Mouse (Mus musculus) embryonic facial prominence, embryonic 10.5 days (tissue): ENCODE data around the gene Tgoln1. TPM values are rescaled to one million over a fixed set of nuclear protein-coding genes. Genes with fewer than 3 reads are reported as not detected.
A peak's percentile ranks its signal among the peaks of the same experiment; 100 is the strongest.

ENCODE experiments used
- DNase-seq: peaks from one replicate; pipeline ENCODE4 v3.0.0-alpha.2; 2017; ENCODE audit warnings: low spot score
- H3K27ac ChIP-seq: fragments of 300-500 bp; sonication (generic); replicated peaks from 2 replicates; pipeline ENCODE4 v1.5.1; 2016; ENCODE audit warnings: mild to moderate bottlenecking
- H3K27me3 ChIP-seq: fragments of 300-500 bp; sonication (generic); replicated peaks from 2 replicates; pipeline ENCODE4 v1.6.1; 2016; ENCODE audit warnings: low read depth, mild to moderate bottlenecking; ENCODE audit not compliant: poor library complexity, severe bottlenecking
- H3K36me3 ChIP-seq: fragments of 300-500 bp; sonication (generic); replicated peaks from 2 replicates; pipeline ENCODE4 v1.6.1; 2016; ENCODE audit warnings: mild to moderate bottlenecking, moderate library complexity
- H3K4me1 ChIP-seq: fragments of 300-500 bp; sonication (generic); 2 replicates; pipeline ENCODE4 v1.6.1; 2016
- H3K4me3 ChIP-seq: fragments of 300-500 bp; sonication (generic); 2 replicates; pipeline ENCODE4 v1.5.1; 2016; ENCODE audit warnings: mild to moderate bottlenecking, moderate library complexity
- H3K9me3 ChIP-seq: fragments of 300-500 bp; sonication (generic); 2 replicates; pipeline ENCODE4 v1.6.1; 2016; ENCODE audit warnings: mild to moderate bottlenecking
- WGBS: fragments of 180-500 bp; shearing (Covaris S2); methylation state at CpG from one replicate; pipeline ENCODE4 v1.1.7; 2016; 5-methylcytosine and 5-hydroxymethylcytosine counted together
- polyA plus RNA-seq: library from polyadenylated mRNA; unstranded; fragments of >200 nt; fragmentation: Nextera tagmentation; extraction: Ambion mirVana; gene quantifications from 2 replicates; pipeline ENCODE4 v1.2.1, GENCODE M21; 2016

Gene Tgoln1
- polyA plus RNA-seq, 1 experiment from 2014 or later = 26.2 TPM

DNA sequence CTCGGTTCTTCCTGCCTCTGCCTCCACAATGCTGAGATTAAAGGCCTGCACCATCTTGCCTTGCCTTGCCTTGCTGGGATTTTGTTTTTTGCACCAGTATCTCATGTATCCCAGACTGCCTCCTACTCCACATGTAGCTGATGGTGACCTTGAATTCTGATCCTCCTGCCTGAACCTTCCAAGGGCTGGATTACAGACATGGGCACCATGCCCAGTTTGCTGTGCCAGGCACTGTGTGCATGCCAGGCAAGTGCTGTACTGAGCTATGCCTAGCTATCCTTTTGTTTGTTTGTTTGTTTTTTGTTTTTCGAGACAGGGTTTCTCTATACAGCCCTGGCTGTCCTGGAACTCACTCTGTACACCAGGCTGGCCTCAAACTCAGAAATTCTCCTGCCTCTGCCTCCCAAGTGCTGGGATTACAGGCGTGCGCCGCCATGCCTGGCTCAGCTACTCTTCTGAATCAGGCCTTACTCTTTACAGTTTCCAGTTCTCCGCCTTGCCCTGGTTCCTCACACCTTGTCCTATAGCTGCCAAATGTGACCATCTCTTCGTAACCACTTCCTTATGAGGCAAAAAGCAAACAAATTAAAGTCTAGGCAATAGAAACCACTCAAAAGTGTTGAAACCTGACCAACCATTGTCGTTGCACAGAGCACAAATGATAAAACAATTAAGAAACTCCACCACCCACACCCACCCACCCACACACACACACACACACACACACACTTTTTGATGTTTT lies 7.0 kb upstream of the Tgoln1 start:
- WGBS = 88% methylated on average over 8 of the region's 8 CpGs
- H3K27ac ChIP-seq = no peak overlapping the region
- no peaks in the 10 kb centered on the region for H3K27me3 ChIP-seq
- H3K36me3 ChIP-seq = peaks cover 37% of the 10 kb centered on the region
- no peak overlapping the region for H3K4me3 ChIP-seq
- no peaks in the 10 kb centered on the region for H3K9me3 ChIP-seq
- no peaks in the 10 kb centered on the region for H3K4me1 ChIP-seq
- no peak for DNase-seq

DNA sequence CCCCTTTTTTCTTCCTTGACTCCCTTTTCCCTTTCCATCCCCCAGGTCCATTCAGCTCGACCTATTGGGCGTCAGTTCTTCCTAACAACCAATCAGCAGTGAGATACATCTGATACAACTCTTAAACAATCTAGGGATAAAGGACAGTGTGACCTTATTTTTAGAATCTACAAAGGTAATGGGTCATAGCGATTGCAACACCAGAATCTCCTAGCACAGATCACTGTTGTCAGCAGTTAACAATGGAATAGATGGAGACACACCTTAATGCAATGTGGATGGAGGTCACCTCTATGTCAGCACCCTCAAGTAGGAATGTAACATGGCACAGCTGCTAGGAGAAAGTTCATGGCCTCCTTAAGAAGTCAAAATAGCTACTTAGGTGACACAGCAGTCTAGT lies 6.1 kb upstream of the Tgoln1 start:
- Histone ChIP-seq H3K9me3 (no peaks in the 10 kb centered on the region), H3K36me3 (peaks cover 27% of the 10 kb centered on the region), H3K4me3 (no peak overlapping the region), H3K27ac (no peak overlapping the region), H3K27me3 (no peaks in the 10 kb centered on the region), H3K4me1 (no peaks in the 10 kb centered on the region)
- DNase-seq = no peak
- WGBS = 42% methylated on average over 3 of the region's 3 CpGs

DNA sequence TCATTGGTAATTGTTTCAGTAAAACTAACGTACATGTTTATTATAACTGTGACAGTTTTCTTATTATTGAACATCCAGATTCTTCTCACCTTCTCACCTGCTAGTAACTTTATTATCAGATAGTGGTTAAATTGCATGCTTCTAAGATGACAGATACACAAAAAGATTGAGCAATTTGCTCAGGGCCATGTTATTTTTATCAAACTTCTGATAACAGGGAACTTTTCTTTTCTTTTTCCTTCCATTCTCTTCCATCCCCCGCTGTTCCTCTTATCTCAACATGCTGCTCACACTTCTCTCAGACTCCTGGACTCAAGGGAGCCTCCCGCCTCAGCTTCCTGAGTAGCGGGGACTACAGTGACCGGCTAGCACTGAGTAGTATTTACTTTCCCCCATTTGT lies 4.1 kb upstream of the Tgoln1 start:
- Histone ChIP-seq H3K4me3 (no peak overlapping the region), H3K4me1 (peaks cover 9% of the 10 kb centered on the region), H3K9me3 (no peaks in the 10 kb centered on the region), H3K27ac (no peak overlapping the region), H3K36me3 (peaks cover 7% of the 10 kb centered on the region), H3K27me3 (no peaks in the 10 kb centered on the region)
- WGBS = 85% methylated on average over 5 of the region's 5 CpGs
- DNase-seq = no peak

DNA sequence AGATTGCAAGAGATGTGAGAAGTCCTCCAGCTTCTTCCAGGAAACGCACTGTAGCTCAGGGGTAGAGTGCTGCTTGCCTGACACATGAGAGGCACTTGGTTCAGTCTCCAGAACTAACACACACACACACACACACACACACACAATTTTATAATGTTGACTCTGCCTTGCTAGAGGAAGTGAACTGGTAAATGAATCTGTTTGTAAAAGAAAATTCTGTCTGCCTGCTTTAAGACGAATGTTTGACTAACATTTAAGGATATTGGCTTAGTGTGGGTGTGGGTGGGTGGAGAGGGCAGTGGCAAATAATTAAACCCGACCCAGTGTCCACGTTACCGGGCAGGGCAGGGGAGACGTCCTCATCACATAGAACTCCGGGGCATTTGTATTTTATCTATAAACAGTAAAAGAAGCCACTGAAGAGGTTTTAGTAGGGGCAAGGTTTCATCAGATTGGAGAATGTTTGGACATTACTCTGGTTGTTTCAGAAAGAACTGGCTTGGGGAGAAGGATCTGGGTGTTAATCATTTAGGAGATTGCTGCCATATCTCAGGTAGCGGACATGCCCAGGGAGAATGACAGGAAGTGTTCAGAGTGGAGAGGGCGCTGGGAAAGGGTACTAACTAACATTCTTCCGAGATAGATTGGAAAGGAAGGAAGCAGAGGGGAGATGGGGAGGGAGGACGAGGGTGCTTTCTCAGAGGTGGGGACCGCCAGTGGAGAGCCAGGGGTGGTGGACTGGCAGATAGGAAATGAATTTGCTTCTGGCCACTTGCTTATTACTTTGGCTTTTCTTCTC lies 3.1 kb upstream of the Tgoln1 start:
- 61% methylated on average over 12 of the region's 12 CpGs for WGBS

DNA sequence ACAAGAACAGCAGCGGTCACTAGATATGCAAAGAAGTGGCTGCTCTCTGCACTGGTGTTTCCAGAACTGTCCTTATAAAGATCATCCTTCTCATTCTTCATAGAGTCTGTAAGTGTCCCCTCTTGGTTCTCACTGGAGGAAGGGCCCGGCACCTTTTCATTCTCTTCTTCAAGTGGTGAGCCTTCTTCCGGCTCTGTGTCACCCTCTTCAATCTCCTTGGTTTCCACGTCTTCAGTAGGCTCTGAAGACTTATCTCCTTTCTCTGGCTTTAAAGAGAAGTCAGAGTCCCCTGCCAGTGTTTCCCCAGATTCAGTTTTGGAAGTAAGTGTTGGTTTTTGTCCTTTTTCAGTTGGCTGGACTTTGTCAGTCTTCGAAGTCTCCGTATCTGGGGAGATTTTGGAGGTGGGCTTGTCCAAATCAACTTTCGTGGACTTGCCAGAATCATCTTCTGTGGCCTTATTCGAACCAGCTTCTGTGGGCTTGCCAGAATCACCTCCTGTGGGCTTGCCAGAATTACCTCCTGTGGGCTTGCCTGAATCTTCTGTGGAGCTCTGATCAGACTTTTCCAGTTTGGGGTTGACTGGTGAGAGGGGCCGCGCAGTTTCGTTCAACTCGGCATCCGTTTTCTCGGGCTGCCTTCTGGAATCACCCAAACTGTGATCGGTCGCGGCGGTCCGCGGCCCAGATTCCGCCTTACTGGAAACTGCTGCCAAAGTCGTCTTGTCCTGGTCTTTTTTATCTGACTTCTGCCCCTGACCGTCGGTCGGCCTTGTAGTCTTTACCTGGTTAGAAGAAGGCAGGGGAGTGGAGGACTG lies 1.0 kb downstream of the Tgoln1 start:
- 31% methylated on average over 25 of the region's 25 CpGs for WGBS
- H3K4me3 ChIP-seq = peak overlapping the region; percentile 86
- H3K27me3 ChIP-seq = no peaks in the 10 kb centered on the region
- no peak for DNase-seq
- H3K4me1 ChIP-seq = peaks cover 31% of the 10 kb centered on the region
- H3K9me3 ChIP-seq = no peaks in the 10 kb centered on the region
- H3K36me3 ChIP-seq = peaks cover 32% of the 10 kb centered on the region
- H3K27ac ChIP-seq = peak overlapping the region; percentile 91

More for the DNA sequence above, 3.1 kb upstream of the Tgoln1 start:
- H3K27me3 ChIP-seq = no peaks in the 10 kb centered on the region
- no peak overlapping the region for H3K27ac ChIP-seq
- peaks cover 19% of the 10 kb centered on the region for H3K4me1 ChIP-seq
- no peak overlapping the region for H3K4me3 ChIP-seq
- 0 out of 2 replicates have a peak, but pooled peaks cover 2% of the 10 kb centered on the region for H3K36me3 ChIP-seq
- no peaks in the 10 kb centered on the region for H3K9me3 ChIP-seq
- no peak for DNase-seq

DNA sequence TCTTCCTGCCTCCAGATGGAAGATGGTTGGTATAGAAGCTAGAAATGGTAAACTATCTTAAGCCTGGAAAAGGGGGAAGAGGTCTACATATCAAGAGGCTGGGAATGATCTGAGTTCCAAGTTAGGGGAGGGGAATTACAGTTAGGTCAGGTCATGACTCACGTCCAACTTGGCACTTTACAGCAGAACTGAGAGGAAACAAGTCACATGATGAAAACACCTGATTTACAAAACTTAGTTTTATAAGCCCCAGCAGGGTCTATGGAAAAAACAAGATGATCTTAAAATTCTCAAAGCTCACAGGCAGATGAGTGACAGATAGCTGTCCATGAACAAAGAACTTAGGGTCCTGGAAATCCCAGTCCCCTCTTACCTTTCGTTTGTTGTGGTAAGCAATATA lies 1.6 kb downstream of the Tgoln1 start:
- H3K27ac ChIP-seq = no peak overlapping the region
- DNase-seq = no peak
- H3K36me3 ChIP-seq = peaks cover 38% of the 10 kb centered on the region
- no peaks in the 10 kb centered on the region for H3K9me3 ChIP-seq
- H3K4me1 ChIP-seq = peaks cover 31% of the 10 kb centered on the region
- 84% methylated on average over 2 of the region's 2 CpGs for WGBS
- H3K27me3 ChIP-seq = no peaks in the 10 kb centered on the region
- peak overlapping the region; percentile 86 for H3K4me3 ChIP-seq

DNA sequence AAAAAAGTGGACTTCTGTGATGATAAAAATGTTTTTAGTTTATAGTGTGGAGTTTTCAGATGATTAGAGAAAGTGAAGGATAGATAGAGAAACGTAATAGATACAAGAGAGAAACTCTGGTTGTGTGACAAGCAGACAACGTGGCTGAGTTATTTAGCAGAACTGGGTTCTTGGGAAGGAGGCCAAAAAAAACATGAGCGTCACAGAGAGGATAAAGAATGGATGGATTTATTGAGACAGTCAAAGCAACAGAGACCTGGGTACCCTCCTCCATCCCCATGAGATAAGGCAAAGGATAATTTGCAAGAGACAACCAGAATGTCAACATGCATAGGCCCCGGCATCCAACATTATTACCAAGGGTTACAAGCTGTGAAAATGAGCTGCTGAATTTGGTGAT lies 6.5 kb downstream of the Tgoln1 start:
- H3K4me1 ChIP-seq = peaks cover 16% of the 10 kb centered on the region
- H3K9me3 ChIP-seq = no peaks in the 10 kb centered on the region
- no peak overlapping the region for H3K4me3 ChIP-seq
- DNase-seq = no peak
- no peaks in the 10 kb centered on the region for H3K27me3 ChIP-seq
- H3K27ac ChIP-seq = no peak overlapping the region
- H3K36me3 ChIP-seq = peaks cover 86% of the 10 kb centered on the region
- 90% methylated on average over 4 of the region's 4 CpGs for WGBS

DNA sequence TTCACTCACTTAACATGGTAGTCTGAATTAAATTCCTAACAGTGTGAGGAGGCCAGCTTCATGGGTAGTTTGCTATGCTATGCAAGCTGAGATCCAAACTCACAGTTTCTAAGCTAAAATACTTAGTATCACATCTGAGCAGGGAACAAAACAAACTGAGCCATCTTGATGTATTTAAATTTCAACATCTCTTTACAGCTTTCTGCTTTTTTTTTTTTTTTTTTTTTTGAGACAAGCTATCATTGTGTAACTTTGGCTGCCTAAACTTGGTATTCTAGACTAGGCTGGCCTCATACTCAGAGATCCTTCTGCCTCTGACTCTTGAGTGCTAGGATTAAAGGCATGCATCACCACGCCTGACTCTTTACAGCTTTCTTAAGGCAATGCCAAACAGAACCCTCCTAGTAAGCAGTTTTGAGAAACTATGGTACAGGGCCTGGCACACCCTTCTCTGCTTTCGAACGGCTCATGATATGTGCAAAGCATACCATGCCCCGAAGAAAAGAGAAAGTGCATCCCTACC lies 8.1 kb downstream of the Tgoln1 start:
- no peak overlapping the region for H3K4me3 ChIP-seq
- peaks cover under 1% of the 10 kb centered on the region; the same call in 1 of the 2 replicates for H3K4me1 ChIP-seq
- peaks cover 95% of the 10 kb centered on the region for H3K36me3 ChIP-seq
- no peaks in the 10 kb centered on the region for H3K27me3 ChIP-seq
- DNase-seq = no peak
- H3K9me3 ChIP-seq = no peaks in the 10 kb centered on the region
- H3K27ac ChIP-seq = no peak overlapping the region
- 93% methylated on average over 4 of the region's 4 CpGs for WGBS

DNA sequence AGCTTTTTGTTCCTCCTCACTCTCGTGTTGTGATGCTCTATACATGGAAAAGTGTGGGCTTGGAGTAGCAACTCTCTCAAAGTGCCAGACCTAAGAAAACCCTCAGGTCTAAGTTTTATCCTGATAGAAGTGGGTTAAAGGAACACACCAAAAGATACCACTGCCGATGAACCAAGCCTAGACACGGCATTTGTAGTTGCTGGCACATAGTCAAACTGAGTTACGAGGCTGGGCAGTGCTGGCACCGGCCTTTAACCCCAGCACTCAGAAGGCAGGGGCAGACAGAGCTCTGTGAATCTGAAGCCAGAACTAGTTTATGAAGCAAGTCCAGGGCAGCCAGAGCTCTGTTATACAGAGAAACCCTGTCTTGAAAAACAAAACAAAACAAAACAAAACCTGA lies 9.1 kb downstream of the Tgoln1 start:
- no peak overlapping the region for H3K27ac ChIP-seq
- H3K4me3 ChIP-seq = no peak overlapping the region
- 92% methylated on average over 5 of the region's 5 CpGs for WGBS
- H3K36me3 ChIP-seq = peaks cover 88% of the 10 kb centered on the region
- no peaks in the 10 kb centered on the region for H3K9me3 ChIP-seq
- H3K27me3 ChIP-seq = no peaks in the 10 kb centered on the region
- DNase-seq = no peak
- H3K4me1 ChIP-seq = no peaks in the 10 kb centered on the region

DNA sequence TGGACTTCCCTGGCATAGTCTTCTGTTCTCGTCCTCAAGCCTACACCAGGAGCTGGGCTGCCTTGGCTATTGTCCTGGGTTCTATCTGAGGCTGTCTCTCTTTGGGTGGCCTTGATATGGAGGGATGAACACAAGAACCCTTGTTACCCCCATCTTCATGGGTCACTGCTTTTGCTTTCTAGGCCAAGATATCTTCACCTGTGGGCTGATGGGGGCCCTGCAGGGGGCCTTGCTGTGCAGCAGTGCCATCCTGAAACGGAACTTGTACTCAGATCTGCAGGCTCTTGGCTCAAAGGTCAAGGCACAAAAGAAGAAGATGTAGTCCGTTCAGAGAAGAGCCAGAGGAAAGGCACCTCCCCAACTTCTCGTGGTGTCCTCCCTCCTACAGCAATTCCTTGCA lies 9.7 kb downstream of the Tgoln1 start:
- no peaks in the 10 kb centered on the region for H3K9me3 ChIP-seq
- 80% methylated on average over 4 of the region's 4 CpGs for WGBS
- no peak for DNase-seq
- H3K27me3 ChIP-seq = no peaks in the 10 kb centered on the region
- H3K27ac ChIP-seq = no peak overlapping the region
- H3K36me3 ChIP-seq = peaks cover 85% of the 10 kb centered on the region
- no peak overlapping the region for H3K4me3 ChIP-seq
- H3K4me1 ChIP-seq = no peaks in the 10 kb centered on the region

DNA sequence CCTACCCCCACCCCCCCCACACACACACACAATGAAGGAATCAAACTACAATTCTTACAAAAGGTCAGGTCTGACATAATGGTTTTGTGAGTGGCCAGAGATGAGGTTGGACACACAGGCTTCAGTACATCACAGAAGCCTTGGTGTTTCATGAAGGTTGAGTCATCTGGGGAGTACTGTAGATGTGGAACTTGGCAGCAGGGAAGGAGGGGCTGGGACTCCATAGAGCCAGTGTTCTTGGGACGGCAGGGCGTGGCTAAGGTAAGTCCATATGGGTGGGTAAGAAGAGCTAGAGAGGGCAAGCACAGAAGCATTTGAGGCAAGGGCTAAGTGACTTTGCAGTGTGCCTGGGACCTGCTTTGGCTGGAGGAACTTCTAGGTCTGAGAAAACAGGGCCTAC lies 12.7 kb downstream of the Tgoln1 start:
- peaks cover 56% of the 10 kb centered on the region for H3K36me3 ChIP-seq
- 93% methylated on average over 2 of the region's 2 CpGs for WGBS

DNA sequence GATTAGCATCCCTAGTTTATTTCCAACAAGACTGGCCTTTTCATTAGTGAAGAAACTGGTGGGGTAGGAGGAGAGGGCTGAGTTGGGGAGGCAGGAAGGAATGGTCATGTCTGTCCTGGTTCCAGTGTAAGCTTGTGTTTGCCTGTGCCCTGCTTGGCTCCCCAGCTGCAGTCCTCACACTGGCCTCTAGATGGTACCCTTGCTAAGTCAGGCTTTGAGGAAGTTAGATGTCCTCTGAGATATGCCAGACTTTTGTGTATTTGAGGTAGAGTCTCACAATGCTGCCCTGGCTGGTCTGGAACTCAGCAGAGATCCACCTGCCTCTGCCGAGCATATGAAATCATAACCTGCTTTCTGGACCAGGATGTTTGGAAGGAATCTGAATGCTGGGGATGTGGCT lies 15.1 kb downstream of the Tgoln1 start:
- no peaks in the 10 kb centered on the region for H3K9me3 ChIP-seq
- WGBS = 59% methylated on average over 1 of the region's 1 CpGs

More for the DNA sequence above, 12.7 kb downstream of the Tgoln1 start:
- Histone ChIP-seq H3K27me3 (no peaks in the 10 kb centered on the region), H3K4me3 (no peak overlapping the region), H3K27ac (no peak overlapping the region), H3K9me3 (no peaks in the 10 kb centered on the region), H3K4me1 (peaks cover 3% of the 10 kb centered on the region)
- DNase-seq = no peak

More for the DNA sequence above, 15.1 kb downstream of the Tgoln1 start:
- Histone ChIP-seq H3K27me3 (no peaks in the 10 kb centered on the region), H3K27ac (no peak overlapping the region), H3K4me3 (no peak overlapping the region), H3K36me3 (peaks cover 34% of the 10 kb centered on the region), H3K4me1 (peaks cover 22% of the 10 kb centered on the region)
- DNase-seq = peak; percentile 75
